27 mouse cellular contexts compared by ENCODE assay signal in the genomic region with DNA sequence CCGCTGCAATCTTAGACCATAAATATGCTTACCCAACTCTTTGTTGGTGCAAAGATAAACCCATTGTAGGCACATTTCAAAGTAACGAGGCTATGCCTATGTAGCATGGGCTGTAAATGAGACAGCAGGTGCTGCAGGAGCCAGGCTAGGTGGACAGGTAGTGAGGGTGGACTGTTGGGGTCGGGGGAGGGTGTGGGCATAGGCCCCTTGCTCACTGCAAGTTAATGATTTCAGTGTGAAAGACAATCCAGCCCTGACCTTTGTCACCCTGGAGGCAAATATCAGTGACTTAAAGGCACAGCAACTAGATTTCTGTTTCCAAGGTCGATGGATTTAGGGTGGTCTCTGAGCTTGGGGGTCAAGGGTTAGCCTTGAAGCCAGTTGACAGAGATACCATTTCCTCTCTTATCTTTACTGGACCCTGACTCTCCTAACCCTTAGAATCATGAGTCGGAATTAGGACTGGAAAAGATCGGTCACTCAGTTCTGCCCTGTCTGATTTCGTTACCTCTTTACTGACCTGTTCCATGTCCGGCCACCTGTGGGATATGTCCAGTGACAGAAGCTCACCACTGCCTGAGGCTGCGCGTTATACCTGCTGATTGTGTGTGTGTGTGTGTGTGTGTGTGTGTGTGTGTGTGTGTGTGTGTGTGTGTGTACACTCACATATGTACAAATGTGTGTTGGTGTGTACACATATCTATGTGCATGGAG.
DNase-seq lines count a peak whose midpoint lies in the region; ATAC-seq and TF ChIP-seq lines count a peak whose summit lies in the region.
"Had no signal": no experiment of that assay in that cellular context is flagged by ENCODE, and none has a peak within 500 bp of the region (broad histone marks: within the 10 kb centered on the region; RNA-seq: fewer than 3 reads in every experiment).

No protein-coding gene starts in this region.

- intact Hi-C loops in left cerebral cortex, adult 2 months (cut with DNase I) = no loop called here

- TF ChIP-seq CTCF in kidney, postnatal 0 days (IDR thresholded peaks at IDR 0.05; ENCODE audit: low read depth) = no peak
- no peak for TF ChIP-seq CTCF in left cerebral cortex, adult 2 months (IDR thresholded peaks at IDR 0.05)

- no peak for DNase-seq in kidney, adult 11 months
- no peak for DNase-seq in kidney, postnatal 0 days (ENCODE audit: low spot score)
- DNase-seq in yolk sac, embryonic 10.5 days (ENCODE audit: low spot score) = peak; percentile 86
- no peak for DNase-seq in left cerebral cortex, adult 2 months (ENCODE audit: extremely low spot score in 1 of 2, low spot score in 2 of 2)
- DNase-seq in gastrocnemius, postnatal 10 days = no peak
- DNase-seq: B cell, adult 2 months; cerebellum, adult 11 months; cerebellum, postnatal 14 days; gastrocnemius, adult 2 months; heart, adult 18-20 months; heart, postnatal 14 days; lung, adult 18-20 months; lung, postnatal 10 days; right cerebral cortex, adult 18-20 months; right cerebral cortex, postnatal 4 days; thymus, postnatal 36 days had no signal

- 66% methylated on average over 10 of the region's 10 CpGs for WGBS in kidney, embryonic 15.5 days
- WGBS in kidney, postnatal 0 days = 56% methylated on average over 10 of the region's 10 CpGs
- WGBS in liver, embryonic 12.5 days (ENCODE audit: insufficient replicate concordance) = 55% methylated on average over 10 of the region's 10 CpGs

- H3K36me3 ChIP-seq in kidney, embryonic 15.5 days = peaks cover 4% of the 10 kb centered on the region; the same call in 1 of the 2 replicates
- H3K36me3 ChIP-seq in kidney, postnatal 0 days (ENCODE audit: insufficient read depth, low read length) = no peaks in the 10 kb centered on the region
- no peaks in the 10 kb centered on the region for H3K36me3 ChIP-seq in liver, embryonic 12.5 days
- H3K36me3 ChIP-seq: stomach, embryonic 15.5 days had no signal

- H3K27me3 ChIP-seq in kidney, embryonic 15.5 days = no peaks in the 10 kb centered on the region
- H3K27me3 ChIP-seq in kidney, postnatal 0 days (ENCODE audit: insufficient read depth, low read length) = no peaks in the 10 kb centered on the region
- H3K27me3 ChIP-seq in liver, embryonic 12.5 days (replicated peaks) = no peaks in the 10 kb centered on the region
- H3K27me3 ChIP-seq: CH12.LX; heart, embryonic 13.5 days; Patski; stomach, embryonic 15.5 days had no signal

- H3K9me3 ChIP-seq in kidney, embryonic 15.5 days (replicated peaks) = no peaks in the 10 kb centered on the region
- H3K9me3 ChIP-seq in kidney, postnatal 0 days (replicated peaks; ENCODE audit: low read length) = no peaks in the 10 kb centered on the region
- H3K9me3 ChIP-seq in liver, embryonic 12.5 days (replicated peaks) = no peaks in the 10 kb centered on the region
- H3K9me3 ChIP-seq: G1E; limb, embryonic 10.5 days; stomach, embryonic 15.5 days had no signal

- H3K9ac ChIP-seq in kidney, embryonic 15.5 days = no peak overlapping the region
- H3K9ac ChIP-seq in kidney, postnatal 0 days (ENCODE audit: low read depth, low read length) = no peak overlapping the region
- H3K9ac ChIP-seq in liver, embryonic 12.5 days = no peak overlapping the region
- H3K9ac ChIP-seq: heart, embryonic 13.5 days; stomach, embryonic 15.5 days had no signal

- 0 out of 2 replicates have a peak overlapping the region, but pooled peaks have one; percentile 14 for H3K27ac ChIP-seq in kidney, embryonic 15.5 days
- no peak overlapping the region for H3K27ac ChIP-seq in kidney, postnatal 0 days
- H3K27ac ChIP-seq in liver, embryonic 12.5 days = peak overlapping the region; percentile 37; the same call in 1 of the 2 replicates
- H3K27ac ChIP-seq in left cerebral cortex, adult 2 months = no peak overlapping the region
- H3K27ac ChIP-seq: gastrocnemius, adult 2 months; heart, embryonic 13.5 days; hindbrain, postnatal 0 days; limb, embryonic 10.5 days; stomach, embryonic 15.5 days had no signal

- H3K4me3 ChIP-seq in kidney, embryonic 15.5 days (replicated peaks) = no peak overlapping the region
- H3K4me3 ChIP-seq in kidney, postnatal 0 days (replicated peaks; ENCODE audit: low read depth, low read length) = no peak overlapping the region
- no peak overlapping the region for H3K4me3 ChIP-seq in liver, embryonic 12.5 days
- no peak overlapping the region for H3K4me3 ChIP-seq in left cerebral cortex, adult 2 months
- H3K4me3 ChIP-seq: gastrocnemius, adult 2 months; heart, embryonic 13.5 days; limb, embryonic 10.5 days; stomach, embryonic 15.5 days had no signal

- H3K4me2 ChIP-seq in kidney, embryonic 15.5 days = no peak overlapping the region
- no peak overlapping the region for H3K4me2 ChIP-seq in kidney, postnatal 0 days (ENCODE audit: low read length)
- no peak overlapping the region for H3K4me2 ChIP-seq in liver, embryonic 12.5 days
- H3K4me2 ChIP-seq: heart, embryonic 13.5 days; midbrain, embryonic 11.5 days; stomach, embryonic 15.5 days had no signal

- peak; percentile 54; the same call in 1 of the 2 replicates for ATAC-seq in kidney, embryonic 15.5 days (replicated peaks; ENCODE audit: low FRiP score)
- ATAC-seq in kidney, postnatal 0 days (replicated peaks; ENCODE audit: low FRiP score, low read depth) = peak; percentile 50; the same call in 1 of the 2 replicates
- peak; percentile 71 for ATAC-seq in liver, embryonic 12.5 days
- ATAC-seq: forebrain, embryonic 14.5 days; hindbrain, postnatal 0 days; Patski had no signal

- H3K4me1 ChIP-seq in kidney, embryonic 15.5 days = 0 out of 2 replicates have a peak, but pooled peaks cover 4% of the 10 kb centered on the region
- H3K4me1 ChIP-seq in kidney, postnatal 0 days (replicated peaks; ENCODE audit: insufficient read depth, low read length) = no peaks in the 10 kb centered on the region
- H3K4me1 ChIP-seq in liver, embryonic 12.5 days = no peaks in the 10 kb centered on the region
- H3K4me1 ChIP-seq: heart, embryonic 13.5 days; limb, embryonic 10.5 days; stomach, embryonic 15.5 days had no signal

Comparison
In these comparisons a context has a peak if more than half of its experiments do, and no peak if none do; other contexts are left out.
1. H3K27ac ChIP-seq: peak in kidney, embryonic 15.5 days (single experiment) and liver, embryonic 12.5 days (single experiment); none in kidney, postnatal 0 days (single experiment) and left cerebral cortex, adult 2 months (single experiment).
2. Peak in every context shown above with its lines, with median percentiles within 50 percentile points of each other: ATAC-seq.